Mouse (Mus musculus) myocyte (in vitro differentiated cells): ENCODE results near the gene Tmem26. TPM values are rescaled to one million over a fixed set of nuclear protein-coding genes. Genes with fewer than 3 reads are reported as not detected.

Source experiments
- H3K27me3 ChIP-seq: one replicate; pipeline ENCODE4 v1.6.1; 2011; ENCODE audit not compliant: control insufficient read depth, insufficient read depth, insufficient read length
- H3K36me3 ChIP-seq: one replicate; pipeline ENCODE4 v1.6.1; 2011; ENCODE audit not compliant: control insufficient read depth, insufficient read depth
- H3K4me2 ChIP-seq: one replicate; pipeline ENCODE4 v1.6.1; 2011; ENCODE audit warnings: low read depth, control low read depth
- H3K4me3 ChIP-seq: one replicate; pipeline ENCODE4 v1.5.1; 2011; ENCODE audit warnings: mild to moderate bottlenecking, control low read depth, moderate library complexity
- H3K79me2 ChIP-seq: one replicate; pipeline ENCODE4 v1.6.1; 2011; ENCODE audit not compliant: control insufficient read depth, insufficient read depth
- H3ac ChIP-seq: one replicate; pipeline ENCODE4 v1.6.1; 2011; ENCODE audit not compliant: control insufficient read depth, insufficient read length
- CEBPB ChIP-seq: IDR thresholded peaks from 2 replicates; pipeline ENCODE4 v1.6.1; 2011; ENCODE audit warnings: mild to moderate bottlenecking, moderate library complexity; ENCODE audit not compliant: poor library complexity, insufficient read depth, severe bottlenecking
- E2F4 ChIP-seq: IDR thresholded peaks from one replicate; pipeline ENCODE4 v1.6.1; 2011; ENCODE audit warnings: mild to moderate bottlenecking, control low read depth, moderate library complexity; ENCODE audit not compliant: insufficient read depth
- MAX ChIP-seq: IDR thresholded peaks from one replicate; pipeline ENCODE4 v1.6.1; 2011; ENCODE audit warnings: low read depth, mild to moderate bottlenecking, control low read depth
- MYOD1 ChIP-seq, 3 experiments: IDR thresholded peaks; one replicate each; pipeline ENCODE4 v1.6.1; 2011; ENCODE audit warnings: control low read depth in 2 of 3, low read depth in 2 of 3, mild to moderate bottlenecking in 2 of 3, moderate library complexity in 1 of 3; ENCODE audit not compliant: insufficient read length in 2 of 3, control insufficient read depth in 1 of 3
- MYOG ChIP-seq, 3 experiments: IDR thresholded peaks; one replicate each; pipeline ENCODE4 v1.6.1; 2011; ENCODE audit warnings: control low read depth in 2 of 3, low read depth in 2 of 3, mild to moderate bottlenecking in 2 of 3; ENCODE audit not compliant: insufficient read length in 2 of 3, control insufficient read depth in 1 of 3, insufficient read depth in 1 of 3
- POLR2A ChIP-seq: IDR thresholded peaks from one replicate; pipeline ENCODE4 v1.6.1; 2011; ENCODE audit warnings: low read depth, mild to moderate bottlenecking, control low read depth, moderate library complexity; ENCODE audit not compliant: insufficient read length
- POLR2AphosphoS2 ChIP-seq: IDR thresholded peaks from one replicate; pipeline ENCODE4 v1.6.1; 2011; ENCODE audit warnings: low read depth, control low read depth; ENCODE audit not compliant: insufficient read length
- REST ChIP-seq: IDR thresholded peaks from one replicate; pipeline ENCODE4 v1.6.1; 2011; ENCODE audit warnings: mild to moderate bottlenecking, control low read depth, moderate library complexity; ENCODE audit not compliant: insufficient read depth, insufficient read length
- SRF ChIP-seq: IDR thresholded peaks from one replicate; pipeline ENCODE4 v1.6.1; 2011; ENCODE audit warnings: low read depth; ENCODE audit not compliant: control insufficient read depth, insufficient read length
- TCF12 ChIP-seq: IDR thresholded peaks from one replicate; pipeline ENCODE4 v1.6.1; 2011; ENCODE audit warnings: mild to moderate bottlenecking, control low read depth; ENCODE audit not compliant: poor library complexity, insufficient read depth, severe bottlenecking
- TCF3 ChIP-seq: IDR thresholded peaks from one replicate; pipeline ENCODE4 v1.6.1; 2011; ENCODE audit warnings: low read depth, control low read depth; ENCODE audit not compliant: insufficient read length
- USF1 ChIP-seq: IDR thresholded peaks from one replicate; pipeline ENCODE4 v1.6.1; 2011; ENCODE audit warnings: low read depth, mild to moderate bottlenecking, control low read depth, moderate library complexity
- polyA plus RNA-seq: library from polyadenylated mRNA; unstranded; fragments of >200 nt; fragmentation: generic; extraction: Trizol; gene quantifications from one replicate; pipeline ENCODE4 v1.2.1, GENCODE M21; 2012; ENCODE audit warnings: missing spikeins

Tmem26 gene
- polyA plus RNA-seq, 1 experiment: not detected

DNA sequence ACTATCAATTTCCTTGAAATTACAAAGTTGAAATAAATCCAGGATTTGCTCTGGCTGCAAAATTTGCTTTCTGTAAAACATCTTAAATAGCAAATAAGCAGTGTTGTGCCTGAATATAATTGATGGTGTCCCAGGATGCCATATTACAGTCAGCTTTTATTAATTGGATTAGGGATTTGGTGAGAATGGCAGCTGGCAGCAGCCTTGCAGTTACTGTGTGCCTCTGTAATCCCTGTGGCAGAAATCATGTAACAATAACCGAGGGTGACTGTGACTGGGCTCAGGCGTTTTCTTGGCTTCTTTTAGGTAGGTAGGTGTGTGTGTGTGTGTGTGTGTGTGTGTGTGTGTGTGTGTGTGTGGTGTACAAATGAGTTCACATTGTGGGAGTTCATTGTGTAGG, 16.8 kb downstream of the Tmem26 start:
- no peaks in the 10 kb centered on the region for H3K36me3 ChIP-seq
- no peak overlapping the region for H3K4me2 ChIP-seq
- no peak for TF ChIP-seq USF1
- TF ChIP-seq TCF3: no peak
- TF ChIP-seq POLR2A: no peak
- no peak overlapping the region for H3ac ChIP-seq
- H3K79me2 ChIP-seq: no peaks in the 10 kb centered on the region
- no peaks in the 10 kb centered on the region for H3K27me3 ChIP-seq
- H3K4me3 ChIP-seq: no peak overlapping the region

DNA sequence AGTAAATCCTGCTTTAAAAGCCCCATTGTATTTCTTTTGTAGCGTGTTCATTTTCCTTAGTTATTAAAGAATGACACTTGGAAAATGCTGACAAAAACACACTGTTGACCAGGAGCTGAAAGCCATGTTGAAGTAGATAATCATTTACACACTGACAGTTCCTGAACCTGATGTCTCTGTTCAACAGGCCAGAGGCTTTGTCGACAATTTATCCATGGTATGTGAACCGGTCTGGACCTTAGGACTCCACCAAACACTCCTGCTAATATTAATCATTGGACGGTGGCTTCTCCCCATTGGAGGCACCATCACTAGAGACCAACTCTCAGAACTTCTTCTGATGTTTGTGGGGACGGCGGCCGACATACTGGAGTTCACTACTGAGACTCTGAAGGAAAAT, 27.5 kb downstream of the Tmem26 start:
- Histone ChIP-seq H3K79me2 (no peaks in the 10 kb centered on the region), H3K36me3 (no peaks in the 10 kb centered on the region), H3K4me3 (no peak overlapping the region), H3ac (no peak overlapping the region), H3K4me2 (no peak overlapping the region), H3K27me3 (no peaks in the 10 kb centered on the region)
- TF ChIP-seq SRF: no peak
- no peak for TF ChIP-seq E2F4
- TF ChIP-seq POLR2A: no peak
- no peak for TF ChIP-seq REST
- TF ChIP-seq USF1: no peak
- no peak for TF ChIP-seq TCF12
- no peak for TF ChIP-seq MYOG (IDR thresholded peaks at IDR 0.05; ENCODE audit: control insufficient read depth in 1 of 3, insufficient read depth in 1 of 3, insufficient read length in 2 of 3, low read depth in 2 of 3)
- no peak for TF ChIP-seq CEBPB
- no peak for TF ChIP-seq MYOD1 (IDR thresholded peaks at IDR 0.05; ENCODE audit: control insufficient read depth in 1 of 3, insufficient read length in 2 of 3, low read depth in 2 of 3)
- no peak for TF ChIP-seq POLR2AphosphoS2

DNA sequence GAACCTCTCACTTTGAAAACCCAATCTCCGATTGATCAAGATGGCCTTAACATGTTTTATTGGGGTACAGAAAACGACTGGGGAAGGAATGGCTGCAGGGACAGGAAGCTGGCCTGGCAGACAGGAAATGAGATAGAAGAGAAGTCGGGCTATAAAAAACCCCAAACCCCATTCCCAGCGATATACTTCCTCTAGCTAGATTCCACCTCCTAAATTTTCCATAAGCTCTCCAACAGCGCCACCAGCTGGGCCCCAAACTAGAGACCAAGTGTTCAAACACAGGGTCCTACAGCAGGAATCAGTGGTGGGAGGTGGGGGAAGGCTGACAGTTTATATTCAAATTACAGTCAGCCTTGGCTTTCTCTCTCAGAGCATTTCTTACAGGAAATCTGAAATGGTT, 35.8 kb downstream of the Tmem26 start:
- H3ac ChIP-seq: no peak overlapping the region
- no peaks in the 10 kb centered on the region for H3K27me3 ChIP-seq
- no peaks in the 10 kb centered on the region for H3K79me2 ChIP-seq
- no peak for TF ChIP-seq POLR2A
- H3K36me3 ChIP-seq: no peaks in the 10 kb centered on the region
- no peak overlapping the region for H3K4me3 ChIP-seq
- H3K4me2 ChIP-seq: no peak overlapping the region

DNA sequence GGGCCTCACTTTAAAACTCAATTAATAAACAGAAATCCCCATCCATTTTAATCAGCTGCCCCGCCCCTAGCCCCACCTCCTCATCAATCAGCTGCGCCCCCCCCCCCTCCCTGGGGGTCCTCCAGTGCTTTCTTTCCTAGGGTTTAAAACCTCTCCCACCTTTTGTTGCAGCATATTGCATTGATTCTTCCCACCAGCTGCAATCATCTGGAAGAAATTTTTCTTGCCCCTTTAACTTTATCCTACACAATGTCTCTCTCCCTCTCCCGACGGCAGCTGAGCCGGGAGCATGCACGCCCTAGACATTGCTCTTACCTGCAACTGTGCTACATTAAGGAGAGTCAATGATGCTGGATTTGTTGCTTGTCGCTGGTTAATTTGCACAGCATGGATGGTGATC, 36.3 kb downstream of the Tmem26 start:
- no peaks in the 10 kb centered on the region for H3K79me2 ChIP-seq
- no peaks in the 10 kb centered on the region for H3K27me3 ChIP-seq
- no peaks in the 10 kb centered on the region for H3K36me3 ChIP-seq
- no peak overlapping the region for H3ac ChIP-seq
- H3K4me3 ChIP-seq: no peak overlapping the region
- TF ChIP-seq MAX (no peak), SRF (no peak), E2F4 (no peak), USF1 (no peak), MYOD1 (IDR thresholded peaks at IDR 0.05; ENCODE audit: control insufficient read depth in 1 of 3, insufficient read length in 2 of 3, low read depth in 2 of 3) (no peak), POLR2A (no peak), TCF3 (no peak)
- H3K4me2 ChIP-seq: no peak overlapping the region

DNA sequence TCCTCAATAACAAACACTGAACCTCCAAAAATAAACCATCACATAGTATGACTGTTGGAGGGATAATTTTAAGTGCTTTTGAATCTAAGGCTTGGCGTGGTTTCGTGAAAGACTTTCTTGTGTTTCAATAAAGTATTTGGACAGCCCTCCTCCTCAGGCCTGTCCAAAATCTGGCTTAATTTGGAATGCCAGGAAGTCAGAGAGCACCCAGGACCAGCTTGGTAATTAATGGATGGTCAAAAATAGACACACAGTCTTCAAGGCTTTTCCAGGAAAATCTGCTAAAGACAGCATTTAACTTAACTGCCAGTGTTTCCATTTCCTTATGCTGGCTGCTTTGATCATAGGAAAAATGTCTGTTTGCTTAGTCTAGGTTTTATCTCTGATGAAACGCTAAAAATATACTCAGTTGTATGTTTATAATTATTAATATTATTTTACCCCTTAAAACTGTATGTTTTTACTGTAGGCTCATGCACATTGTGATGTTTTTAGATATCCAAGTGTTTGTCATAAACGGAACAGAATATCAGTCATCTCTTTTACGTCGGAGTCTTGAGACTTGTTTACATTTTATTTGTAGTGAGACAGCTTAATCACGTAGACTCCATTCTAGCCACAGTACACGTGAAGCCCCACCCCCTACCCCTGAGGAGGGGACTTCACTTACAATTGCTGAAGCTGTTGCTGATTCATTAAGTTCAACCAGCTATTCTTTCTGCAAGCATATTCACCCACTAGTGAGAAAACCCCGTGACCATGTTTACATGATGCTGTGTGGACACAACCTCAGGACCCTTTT, 57.8 kb downstream of the Tmem26 start:
- Histone ChIP-seq H3K27me3 (no peaks in the 10 kb centered on the region), H3K36me3 (no peaks in the 10 kb centered on the region), H3K4me2 (no peak overlapping the region), H3K79me2 (no peaks in the 10 kb centered on the region), H3K4me3 (no peak overlapping the region), H3ac (no peak overlapping the region)
- TF ChIP-seq USF1 (no peak), TCF3 (no peak), MYOG (IDR thresholded peaks at IDR 0.05; ENCODE audit: control insufficient read depth in 1 of 3, insufficient read depth in 1 of 3, insufficient read length in 2 of 3, low read depth in 2 of 3) (no peak), E2F4 (no peak), CEBPB (no peak), REST (no peak), MYOD1 (IDR thresholded peaks at IDR 0.05; ENCODE audit: control insufficient read depth in 1 of 3, insufficient read length in 2 of 3, low read depth in 2 of 3) (no peak), SRF (no peak), POLR2A (no peak), MAX (no peak), TCF12 (no peak), POLR2AphosphoS2 (no peak)
